Mouse (Mus musculus) MEL (cell line): ENCODE data around the gene Xpo1. TPM values are rescaled to one million over a fixed set of nuclear protein-coding genes. Genes with fewer than 3 reads are reported as not detected.
"Not testable (repeated sequence)": the region's sequence is repeated elsewhere in the genome, so short reads cannot be mapped to it uniquely, and the experiment has no call there.

Source experiments
- DNase-seq: peaks from one replicate; pipeline ENCODE4 v3.0.0; 2011; ENCODE audit warnings: low read depth, low spot score
- H3K27ac ChIP-seq: 2 replicates; pipeline ENCODE4 v1.5.1; 2012; ENCODE audit warnings: low read depth, mild to moderate bottlenecking, control low read depth, low read length, moderate library complexity; ENCODE audit not compliant: control insufficient read depth
- H3K27me3 ChIP-seq, 2 experiments: fragments of 150-350 bp in 1 of 2; sonication (generic) in 1 of 2; 2 replicates each; pipeline ENCODE4 v1.6.1; 2012; ENCODE audit warnings: low read length in 2 of 2, mild to moderate bottlenecking in 2 of 2, improper control_type of control experiment in 1 of 2, moderate library complexity in 1 of 2; ENCODE audit not compliant: insufficient read depth in 2 of 2, control insufficient read depth in 1 of 2
- H3K36me3 ChIP-seq, 2 experiments: 2 replicates each; pipeline ENCODE4 v1.6.1; 2012 to 2014; ENCODE audit warnings: low read length in 2 of 2, improper control_type of control experiment in 1 of 2, inconsistent platforms in 1 of 2, mild to moderate bottlenecking in 1 of 2; ENCODE audit not compliant: insufficient read depth in 2 of 2, control insufficient read depth in 1 of 2
- H3K4me1 ChIP-seq, 2 experiments: fragments of 150-350 bp in 1 of 2; sonication (generic) in 1 of 2; 2 replicates each; pipeline ENCODE4 v1.6.1; 2012; ENCODE audit warnings: low read length in 2 of 2, improper control_type of control experiment in 1 of 2, mild to moderate bottlenecking in 1 of 2; ENCODE audit not compliant: insufficient read depth in 2 of 2, control insufficient read depth in 1 of 2
- H3K4me3 ChIP-seq, 2 experiments: fragments of 150-350 bp in 1 of 2; sonication (generic) in 1 of 2; 2 replicates each; pipeline ENCODE4 v1.5.1; 2012; ENCODE audit warnings: low read depth in 2 of 2, low read length in 2 of 2, mild to moderate bottlenecking in 2 of 2, moderate library complexity in 2 of 2, control low read depth in 1 of 2, improper control_type of control experiment in 1 of 2; ENCODE audit not compliant: control insufficient read depth in 1 of 2, insufficient read depth in 1 of 2
- H3K79me2 ChIP-seq: 2 replicates; pipeline ENCODE4 v1.6.1; 2012; ENCODE audit warnings: mild to moderate bottlenecking, low read length, moderate library complexity; ENCODE audit not compliant: control insufficient read depth, poor library complexity, insufficient read depth
- H3K9ac ChIP-seq: 2 replicates; pipeline ENCODE4 v1.6.1; 2012; ENCODE audit warnings: low read depth, mild to moderate bottlenecking, control low read depth, low read length, moderate library complexity; ENCODE audit not compliant: control insufficient read depth, poor library complexity, severe bottlenecking
- H3K9me3 ChIP-seq: fragments of 150-350 bp; sonication (generic); replicated peaks from 2 replicates; pipeline ENCODE4 v1.6.1; 2012; ENCODE audit warnings: mild to moderate bottlenecking, low read length, improper control_type of control experiment, moderate library complexity; ENCODE audit not compliant: insufficient read depth
- CHD1 ChIP-seq: IDR thresholded peaks from 2 replicates; pipeline ENCODE4 v1.6.1; 2012; ENCODE audit warnings: low read depth, mild to moderate bottlenecking, inconsistent platforms, low read length, improper control_type of control experiment
- CHD2 ChIP-seq: IDR thresholded peaks from 2 replicates; pipeline ENCODE4 v1.6.1; 2011; ENCODE audit warnings: low read length, improper control_type of control experiment
- CTCF ChIP-seq, 3 experiments: IDR thresholded peaks in 2 of 3; conservative IDR thresholded peaks in 1 of 3; 2 replicates each; pipeline ENCODE4 v1.5.1; 2011 to 2012; ENCODE audit warnings: low read length in 3 of 3, low read depth in 2 of 3, mild to moderate bottlenecking in 2 of 3, improper control_type of control experiment in 1 of 3, inconsistent platforms in 1 of 3, mixed read lengths in 1 of 3, moderate library complexity in 1 of 3; ENCODE audit not compliant: control insufficient read depth in 1 of 3, insufficient read depth in 1 of 3, poor library complexity in 1 of 3, severe bottlenecking in 1 of 3
- E2F4 ChIP-seq: IDR thresholded peaks from 2 replicates; pipeline ENCODE4 v1.6.1; 2011; ENCODE audit warnings: low read depth, low read length, improper control_type of control experiment, borderline replicate concordance
- ETS1 ChIP-seq: IDR thresholded peaks from 2 replicates; pipeline ENCODE4 v1.6.1; 2012; ENCODE audit warnings: low read depth, mild to moderate bottlenecking, inconsistent platforms, low read length, improper control_type of control experiment, moderate library complexity
- GABPA ChIP-seq: IDR thresholded peaks from 2 replicates; pipeline ENCODE4 v1.6.1; 2012; ENCODE audit warnings: low read depth, mild to moderate bottlenecking, inconsistent platforms, low read length, improper control_type of control experiment, moderate library complexity
- HCFC1 ChIP-seq: IDR thresholded peaks from 2 replicates; pipeline ENCODE4 v1.6.1; 2012; ENCODE audit warnings: low read depth, mild to moderate bottlenecking, inconsistent platforms, low read length, improper control_type of control experiment, moderate library complexity
- JUND ChIP-seq: IDR thresholded peaks from 2 replicates; pipeline ENCODE4 v1.6.1; 2011; ENCODE audit warnings: low read depth, mild to moderate bottlenecking, improper control_type of control experiment, low read length
- KAT2A ChIP-seq: conservative IDR thresholded peaks from 2 replicates; pipeline ENCODE4 v1.6.1; 2012; ENCODE audit warnings: low read depth, low read length, improper control_type of control experiment, inconsistent platforms
- MAFK ChIP-seq: IDR thresholded peaks from 2 replicates; pipeline ENCODE4 v1.6.1; 2011; ENCODE audit warnings: low read depth, mild to moderate bottlenecking, low read length, improper control_type of control experiment, borderline replicate concordance
- MAX ChIP-seq: IDR thresholded peaks from 2 replicates; pipeline ENCODE4 v1.6.1; 2011; ENCODE audit warnings: low read length, improper control_type of control experiment
- MEF2A ChIP-seq: IDR thresholded peaks from 2 replicates; pipeline ENCODE4 v1.6.1; 2014; ENCODE audit warnings: low read depth, mild to moderate bottlenecking, inconsistent platforms, low read length, improper control_type of control experiment; ENCODE audit not compliant: poor library complexity, insufficient replicate concordance, severe bottlenecking; ENCODE audit errors: extremely low read depth
- MXI1 ChIP-seq: IDR thresholded peaks from 2 replicates; pipeline ENCODE4 v1.6.1; 2011; ENCODE audit warnings: mild to moderate bottlenecking, low read depth, low read length, improper control_type of control experiment
- MYB ChIP-seq: IDR thresholded peaks from 2 replicates; pipeline ENCODE4 v1.6.1; 2011; ENCODE audit warnings: mild to moderate bottlenecking, low read depth, low read length, improper control_type of control experiment
- MYC ChIP-seq: IDR thresholded peaks from 2 replicates; pipeline ENCODE4 v1.6.1; 2011; ENCODE audit warnings: low read depth, mild to moderate bottlenecking, low read length, improper control_type of control experiment, moderate library complexity
- POLR2AphosphoS2 ChIP-seq: IDR thresholded peaks from 2 replicates; pipeline ENCODE4 v1.6.1; 2011; ENCODE audit warnings: low read length, improper control_type of control experiment
- POLR2AphosphoS5 ChIP-seq: IDR thresholded peaks from 2 replicates; pipeline ENCODE4 v1.6.1; 2012; ENCODE audit warnings: low read depth, borderline replicate concordance, mild to moderate bottlenecking, inconsistent platforms, low read length, moderate library complexity, mixed read lengths
- RAD21 ChIP-seq: IDR thresholded peaks from 2 replicates; pipeline ENCODE4 v1.6.1; 2011; ENCODE audit warnings: mild to moderate bottlenecking, low read depth, low read length, improper control_type of control experiment
- SIN3A ChIP-seq: IDR thresholded peaks from 2 replicates; pipeline ENCODE4 v1.6.1; 2012; ENCODE audit warnings: low read length, improper control_type of control experiment, inconsistent platforms
- TAL1 ChIP-seq: IDR thresholded peaks from 2 replicates; pipeline ENCODE4 v1.6.1; 2012; ENCODE audit warnings: mild to moderate bottlenecking, inconsistent platforms, low read length, moderate library complexity, mixed read lengths
- TBP ChIP-seq: IDR thresholded peaks from 2 replicates; pipeline ENCODE4 v1.8.0; 2011; ENCODE audit warnings: low read depth, low read length, improper control_type of control experiment
- TCF12 ChIP-seq: IDR thresholded peaks from 2 replicates; pipeline ENCODE4 v1.6.1; 2014; ENCODE audit warnings: low read depth, mild to moderate bottlenecking, inconsistent platforms, low read length, improper control_type of control experiment, moderate library complexity
- USF1 ChIP-seq: IDR thresholded peaks from 2 replicates; pipeline ENCODE4 v1.6.1; 2014; ENCODE audit warnings: low read depth, mild to moderate bottlenecking, inconsistent platforms, low read length, improper control_type of control experiment, moderate library complexity
- ZKSCAN1 ChIP-seq: IDR thresholded peaks from 2 replicates; pipeline ENCODE4 v1.6.1; 2012; ENCODE audit warnings: low read depth, mild to moderate bottlenecking, inconsistent platforms, low read length, improper control_type of control experiment, moderate library complexity
- ZNF384 ChIP-seq: IDR thresholded peaks from 2 replicates; pipeline ENCODE4 v1.6.1; 2012; ENCODE audit warnings: low read depth, mild to moderate bottlenecking, inconsistent platforms, low read length, improper control_type of control experiment
- polyA plus RNA-seq, 2 experiments: library from polyadenylated mRNA; stranded (reverse) in 1 of 2; unstranded in 1 of 2; fragments of >175 nt in 1 of 2; fragments of >200 nt in 1 of 2; gene quantifications; 2 replicates each; pipeline versions ENCODE4 v1.2.1 to v1.2.4; 2012; ENCODE audit warnings: low replicate concordance in 2 of 2, low read depth in 1 of 2; ENCODE audit not compliant: insufficient read length in 2 of 2, insufficient read depth in 1 of 2, missing spikeins in 1 of 2
- total RNA-seq: library from RNA; depleted of rRNA; stranded (reverse); fragments of 300-350 nt; gene quantifications from 2 replicates; pipeline ENCODE4 v1.2.3, GENCODE M21; 2012

Gene Xpo1
- total and polyA plus RNA-seq, 3 experiments: 95.0 to 276 (median 119) TPM

- Histone ChIP-seq H3K9me3 (no peaks in the 10 kb centered on the region), H3K27ac (no peak overlapping the region), H3K36me3 (peaks cover 0 to 5% of the 10 kb centered on the region in 2 experiments; a peak in 2 of 4 replicates), H3K4me1 (peaks cover under 1 to 3% of the 10 kb centered on the region in 2 experiments; a peak in 3 of 4 replicates), H3K27me3 (no peaks in the 10 kb centered on the region), H3K79me2 (peaks cover 15% of the 10 kb centered on the region), H3K9ac (no peak overlapping the region), H3K4me3 (no peak overlapping the region)
- TF ChIP-seq ZKSCAN1 (no peak), USF1 (no peak), POLR2AphosphoS5 (no peak), ETS1 (no peak), MAX (no peak), E2F4 (no peak), HCFC1 (no peak), TAL1 (no peak), MEF2A (no peak), POLR2AphosphoS2 (no peak), GABPA (no peak), CHD2 (no peak), MYB (no peak), CHD1 (no peak), TCF12 (no peak), RAD21 (no peak), MYC (no peak), KAT2A (no peak), JUND (no peak)
- DNase-seq: no peak
Observed at GRCm38 (mm10) chr11:23303126-23303525, 47.3 kb downstream of the Xpo1 start.

DNA sequence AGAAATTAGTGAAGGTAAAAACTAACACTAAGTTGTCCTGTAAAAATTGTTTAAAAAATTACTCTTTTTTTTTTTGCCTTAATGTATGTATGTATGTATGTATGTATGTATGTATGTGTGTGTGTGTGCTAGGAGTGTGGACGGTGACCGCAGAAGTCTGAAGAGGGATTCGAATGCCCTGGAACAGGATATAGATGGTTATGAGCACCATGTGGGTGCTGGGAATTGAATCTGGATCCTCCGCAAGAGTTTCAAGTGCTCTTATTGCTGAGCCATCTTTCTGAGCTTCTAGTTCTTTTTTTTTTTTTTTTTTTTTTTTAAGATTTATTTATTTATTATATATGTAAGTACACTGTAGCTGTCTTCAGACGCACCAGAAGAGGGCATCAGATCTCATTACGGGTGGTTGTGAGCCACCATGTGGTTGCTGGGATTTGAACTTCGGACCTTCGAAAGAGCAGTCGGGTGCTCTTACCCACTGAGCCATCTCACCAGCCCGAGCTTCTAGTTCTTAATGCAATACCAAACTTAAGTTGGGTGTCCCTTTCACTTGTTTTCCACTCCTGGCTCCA lies 49.3 kb downstream of the Xpo1 start:
- H3K27me3 ChIP-seq, H3K4me1 ChIP-seq, H3K9me3 ChIP-seq: not testable (repeated sequence)
- peaks cover 33% of the 10 kb centered on the region for H3K79me2 ChIP-seq
- peak overlapping the region; percentile 98 for H3K27ac ChIP-seq
- H3K36me3 ChIP-seq: peaks cover 3 to 22% of the 10 kb centered on the region in 2 experiments
- H3K9ac ChIP-seq: peak overlapping the region; percentile 98
- peak; percentile 76 for DNase-seq
- peak overlapping the region; percentile 76 to 86 for H3K4me3 ChIP-seq
- TF ChIP-seq E2F4 (0 out of 2 replicates have a peak, but pooled peaks have one; percentile 32), ZNF384 (peak; percentile 92), MAFK (peak; percentile 64; the same call in 1 of the 2 replicates), TBP (peak; percentile 93), MXI1 (0 out of 2 replicates have a peak, but pooled peaks have one; percentile 12), CTCF (IDR thresholded peaks at IDR 0.05 in 2 of 3, conservative IDR thresholded peaks at IDR 0.05 in 1 of 3; ENCODE audit: control insufficient read depth in 1 of 3, insufficient read depth in 1 of 3, low read depth in 2 of 3, low read length in 3 of 3, poor library complexity in 1 of 3, severe bottlenecking in 1 of 3) (peak in 1 of 3 experiments; percentile 7; a peak in 1 of 6 replicates), SIN3A (peak; percentile 27; the same call in 1 of the 2 replicates), ETS1 (0 out of 2 replicates have a peak, but pooled peaks have one; percentile 12)
- TF ChIP-seq, all 39 proteins: peak for 8; not testable (repeated sequence) for 31
